Mouse (Mus musculus) megakaryocyte-erythroid progenitor cell, adult 5-6 weeks (primary cell): ENCODE measurements at regions not wholly inside any gene's neighbourhood (a gene's known extent, or its start where the extent isn't known, plus 50 kb on each side); places are given as distances from the start of the nearest gene placed in this dataset.

Experiments
- ATAC-seq: replicated peaks from 2 replicates; pipeline ENCODE4 v1.8.0; 2016; ENCODE audit warnings: mild to moderate bottlenecking, inconsistent platforms; ENCODE audit not compliant: severe bottlenecking, poor library complexity, low FRiP score, low TSS enrichment

DNA sequence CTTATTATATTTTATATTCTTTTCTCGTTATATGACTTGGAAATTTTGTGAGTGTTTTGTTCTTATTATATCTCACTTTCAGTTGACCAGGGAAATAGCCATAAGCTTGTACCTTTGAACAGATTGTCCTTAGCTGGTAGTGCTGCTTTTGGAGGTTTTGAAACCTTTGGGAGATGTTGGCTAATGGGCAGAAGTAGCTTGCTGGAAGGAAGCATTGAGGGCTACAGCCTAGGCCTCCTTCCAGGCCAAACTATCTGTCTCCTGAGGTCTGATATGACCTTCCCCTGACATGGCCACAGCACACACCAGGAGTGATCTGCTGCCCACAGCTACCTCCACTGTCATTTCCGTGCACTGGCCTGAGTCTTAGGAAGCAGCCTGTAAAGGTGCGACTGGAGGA, 56.8 kb downstream of the Cdkn2c start:
- no peak for ATAC-seq

DNA sequence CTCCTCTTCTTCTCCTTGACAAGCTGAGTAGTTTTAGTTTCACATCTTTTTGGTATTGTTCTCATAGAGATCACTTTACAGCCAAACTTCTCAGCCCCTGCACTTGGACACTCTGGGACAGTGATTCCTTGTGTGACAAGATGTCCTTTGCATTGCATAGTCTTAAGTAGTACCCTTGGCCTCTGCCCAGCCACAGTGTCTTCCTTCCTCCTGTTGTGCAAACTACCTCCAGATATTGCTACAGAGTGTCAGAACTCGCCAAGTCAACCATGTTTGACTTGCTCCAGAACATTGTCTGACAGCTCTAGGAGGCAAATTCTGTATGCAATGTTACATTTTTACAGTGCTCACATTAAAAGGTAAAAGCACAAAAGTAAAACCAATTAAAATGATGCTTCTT, 57.2 kb downstream of the Cdkn2c start:
- ATAC-seq, result no peak

DNA sequence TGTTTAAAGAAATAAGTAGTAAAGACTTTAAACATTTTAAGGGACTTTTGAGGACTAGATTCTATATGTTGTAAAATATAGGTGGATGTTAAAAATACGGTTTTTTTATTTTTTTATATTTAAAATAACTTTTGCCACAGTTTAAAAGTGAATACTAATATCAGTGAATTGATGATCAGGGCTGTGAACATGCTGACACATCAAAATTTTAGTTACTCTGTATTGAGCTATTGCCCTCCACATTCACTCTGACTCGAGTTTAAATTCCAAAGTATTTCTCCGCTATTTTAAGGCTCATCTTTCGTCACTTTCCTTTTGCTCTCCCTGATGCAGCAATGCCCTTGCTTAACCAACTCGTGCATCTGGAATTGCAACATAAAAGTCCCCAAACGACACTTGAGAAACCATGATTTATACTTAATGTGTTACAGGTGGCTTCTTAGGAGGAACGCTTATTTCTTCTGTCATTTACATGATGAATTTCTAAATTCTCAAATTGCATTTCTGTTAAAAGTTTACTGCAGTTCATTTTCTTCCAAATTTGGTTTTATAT, 58.7 kb upstream of the 4930522H14Rik start:
- ATAC-seq, result no peak

DNA sequence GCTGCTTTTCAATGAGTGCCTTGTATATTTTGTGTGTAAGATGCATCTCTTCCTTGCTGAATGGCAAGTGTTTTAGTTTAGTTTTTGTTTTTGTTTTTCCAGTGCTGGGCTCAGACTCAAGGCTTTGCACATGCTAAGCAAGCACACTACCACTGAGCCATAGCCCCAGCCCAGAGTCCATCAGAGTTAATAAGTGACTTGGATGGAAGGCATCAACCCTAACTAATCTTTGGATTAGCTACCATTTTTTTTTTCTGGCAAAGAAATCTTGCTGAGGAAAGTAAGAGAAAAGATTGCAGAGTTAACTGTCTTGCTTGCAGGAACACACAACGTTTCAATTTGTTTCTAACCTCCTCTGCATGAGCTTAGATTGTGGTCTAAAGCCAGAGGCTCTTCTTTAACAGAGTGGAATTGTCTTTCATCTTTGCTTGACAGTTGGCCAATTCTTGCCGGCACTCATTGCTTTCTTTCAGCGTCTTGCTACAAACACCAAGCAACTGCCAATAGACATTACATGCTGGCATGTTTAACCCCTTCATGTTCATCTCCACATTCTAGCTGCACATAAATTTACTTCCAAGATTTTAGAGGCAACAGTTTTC, 52.2 kb upstream of the 4930522H14Rik start:
- no peak for ATAC-seq

DNA sequence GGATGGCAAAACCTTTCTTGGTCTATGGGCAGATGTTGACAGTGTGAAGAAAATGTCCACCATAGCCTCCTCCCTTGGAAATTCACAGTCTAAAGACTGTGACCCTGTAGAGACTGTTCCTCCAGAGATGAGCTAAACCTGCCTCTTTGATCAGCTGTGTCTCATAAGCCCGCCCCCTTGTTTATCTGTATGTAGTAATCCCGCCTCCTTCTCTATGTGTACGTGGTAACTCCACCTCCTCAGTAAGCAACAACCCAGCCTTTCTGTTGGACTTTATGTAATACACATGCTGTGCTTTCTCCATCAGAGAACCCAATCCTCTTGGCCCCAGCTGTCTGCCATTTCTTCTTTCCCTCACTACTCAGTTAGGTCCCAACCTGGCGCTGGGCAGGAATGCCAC, 51.4 kb upstream of the 4930522H14Rik start:
- 0 out of 2 replicates have a peak, but pooled peaks have one; percentile 50 for ATAC-seq
